Mouse (Mus musculus) liver, adult 2 months (tissue): ENCODE results near the gene Rab25.

Source experiments
- CTCF ChIP-seq: fragments of 200-500 bp; IDR thresholded peaks from 2 replicates; pipeline ENCODE4 v1.5.1; 2011; ENCODE audit warnings: low read depth, low read length, control low read depth
- POLR2A ChIP-seq: fragments of 200-500 bp; IDR thresholded peaks from 2 replicates; pipeline ENCODE4 v1.6.1; 2011; ENCODE audit warnings: low read length, control low read depth; ENCODE audit not compliant: insufficient read depth; ENCODE audit errors: extremely low read depth

- TF ChIP-seq CTCF (no peak), POLR2A (no peak)
These were observed 25.1 kb downstream of the Rab25 start for GRCm38 (mm10) chr3:88523027-88523426.
